Mouse (Mus musculus) thymus, postnatal 4 days (tissue): ENCODE data around the gene Kdr.
"Not testable (repeated sequence)": the region's sequence is repeated elsewhere in the genome, so short reads cannot be mapped to it uniquely, and the experiment has no call there.

ENCODE experiments used
- DNase-seq: peaks from one replicate; pipeline ENCODE4 v3.0.0; 2021

Kdr gene

DNA sequence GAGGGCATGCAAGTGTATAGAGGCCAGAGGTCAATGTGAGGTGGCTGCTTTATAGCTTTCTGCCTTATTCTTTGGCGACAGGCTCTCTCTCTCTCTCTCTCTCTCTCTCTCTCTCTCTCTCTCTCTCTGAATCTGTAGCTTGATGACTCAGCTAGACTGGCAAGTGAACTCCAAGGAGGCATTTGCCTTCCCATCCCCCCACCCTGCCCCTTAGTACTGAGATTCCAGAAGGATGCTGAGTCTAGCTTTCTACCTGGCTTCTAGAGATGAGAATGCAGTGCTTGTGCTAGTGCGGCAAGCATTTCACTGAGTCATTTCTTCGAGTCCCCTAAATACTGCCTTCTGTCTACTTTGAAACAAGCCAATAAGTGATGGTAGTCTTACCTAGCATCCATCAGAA is 21.7 kb downstream of the Kdr start:
- no peak for DNase-seq

DNA sequence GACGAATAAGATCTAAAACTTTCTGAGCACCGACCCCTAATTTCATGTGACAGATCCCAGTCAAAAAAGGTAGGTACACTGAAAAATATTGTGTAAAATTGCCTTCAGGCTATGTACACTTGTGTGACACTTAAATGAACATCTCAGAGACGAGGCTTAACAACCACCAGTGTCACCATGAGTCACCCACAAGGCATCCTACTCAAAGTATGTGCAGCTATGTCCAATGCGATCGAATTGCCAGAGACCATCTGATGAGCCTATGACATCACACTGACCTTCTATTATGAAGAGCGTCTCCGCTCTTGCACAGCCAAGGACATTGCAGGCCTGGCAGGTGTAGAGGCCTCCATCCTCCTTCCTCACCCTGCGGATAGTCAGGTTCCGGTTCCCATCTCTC is 22.4 kb downstream of the Kdr start:
- DNase-seq, result no peak

- no peak for DNase-seq
These were observed 23.4 kb downstream of the Kdr start for GRCm38 (mm10) chr5:75954778-75955330.

GRCm38 (mm10) chr5:75954218-75954617 is 24.0 kb downstream of the Kdr start:
- DNase-seq, result no peak

DNA sequence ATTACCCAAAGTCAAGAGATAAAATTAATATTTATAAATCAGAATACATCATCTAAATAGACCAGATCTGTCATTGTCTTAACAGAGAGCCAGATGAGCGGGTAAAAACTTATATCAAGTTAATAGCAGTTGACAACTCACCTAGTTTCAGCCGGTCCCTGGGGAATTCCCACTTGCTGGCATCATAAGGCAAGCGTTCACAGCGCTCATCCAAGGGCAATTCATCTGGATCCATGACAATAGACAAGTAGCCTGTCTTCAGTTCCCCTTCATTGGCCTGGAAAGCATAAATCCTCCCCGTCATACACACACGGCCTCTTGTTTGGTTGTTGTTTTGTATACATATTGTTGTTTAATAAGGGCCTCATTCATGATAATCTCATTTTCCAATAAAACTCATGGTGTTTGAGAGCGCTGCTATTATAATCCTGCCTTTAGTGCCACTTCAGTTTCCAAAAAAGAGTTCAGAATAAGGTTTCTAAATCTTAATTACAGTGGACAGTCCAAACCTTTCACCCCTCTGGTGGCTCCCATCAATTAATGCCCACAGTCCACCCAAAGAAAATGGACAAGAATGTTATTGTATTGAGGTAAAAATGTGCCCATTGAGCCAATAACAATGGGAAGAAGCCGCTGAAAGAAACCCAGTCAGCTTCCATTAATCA is 26.0 kb downstream of the Kdr start:
- DNase-seq, result no peak

- no peak for DNase-seq
These were observed 27.4 kb downstream of the Kdr start for GRCm38 (mm10) chr5:75950866-75951265.

- no peak for DNase-seq
These were observed 32.9 kb downstream of the Kdr start for GRCm38 (mm10) chr5:75945394-75945793.

DNA sequence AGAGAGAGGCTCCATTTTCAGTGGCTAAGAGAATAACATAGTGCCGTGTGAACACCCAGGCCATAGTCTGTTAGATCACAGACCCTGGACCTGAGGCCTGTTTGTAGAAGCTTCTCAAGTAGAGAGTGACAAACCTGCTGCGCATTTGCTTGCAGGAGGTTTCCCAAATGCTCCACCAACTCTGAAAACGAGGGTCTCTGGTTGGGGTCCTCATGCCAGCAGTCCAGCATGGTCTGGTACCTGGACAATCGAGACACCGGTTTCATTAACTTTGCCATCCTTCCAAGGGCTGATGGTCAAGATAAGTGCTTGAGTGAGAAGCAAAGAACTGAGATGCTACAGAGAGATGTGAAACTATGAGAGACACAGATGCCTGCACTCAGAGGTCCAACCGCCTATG is 35.0 kb downstream of the Kdr start:
- DNase-seq, result no peak

DNA sequence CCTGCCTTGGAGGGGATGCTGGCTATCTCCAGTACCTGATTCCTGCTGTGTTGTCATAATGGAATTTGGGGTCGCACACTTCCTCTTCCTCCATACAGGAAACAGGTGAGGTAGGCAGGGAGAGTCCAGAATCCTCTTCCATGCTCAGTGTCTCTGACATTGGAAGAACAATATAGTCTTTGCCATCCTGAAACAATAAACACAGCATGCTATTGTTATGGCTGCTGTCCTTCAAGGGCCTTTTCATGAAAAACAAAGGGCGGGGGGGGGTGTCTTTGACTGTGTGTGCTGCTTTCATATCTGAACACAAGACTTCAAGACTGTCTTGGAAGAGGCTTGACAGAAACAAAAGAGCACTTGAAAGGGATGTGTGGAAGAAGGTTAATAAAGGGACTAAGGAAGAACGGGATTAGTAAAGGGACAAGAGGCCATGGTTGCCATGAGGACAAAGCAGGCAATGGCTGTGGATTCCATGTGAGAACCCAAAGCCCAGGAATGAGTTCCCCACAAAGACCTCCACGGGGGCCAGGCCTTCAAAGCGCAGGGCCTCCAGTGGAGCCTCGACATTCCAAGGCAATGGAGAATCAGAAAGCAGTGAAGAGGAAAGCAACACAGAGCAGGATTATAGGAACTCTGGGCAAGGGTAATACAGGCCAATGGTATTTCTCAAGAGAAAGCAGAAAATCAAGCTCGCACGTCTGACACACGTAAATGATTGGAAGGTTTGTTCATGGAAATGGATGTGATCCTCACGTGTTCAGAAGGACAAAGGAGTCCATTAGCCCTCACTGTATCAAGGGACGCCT is 36.3 kb downstream of the Kdr start:
- no peak for DNase-seq

DNA sequence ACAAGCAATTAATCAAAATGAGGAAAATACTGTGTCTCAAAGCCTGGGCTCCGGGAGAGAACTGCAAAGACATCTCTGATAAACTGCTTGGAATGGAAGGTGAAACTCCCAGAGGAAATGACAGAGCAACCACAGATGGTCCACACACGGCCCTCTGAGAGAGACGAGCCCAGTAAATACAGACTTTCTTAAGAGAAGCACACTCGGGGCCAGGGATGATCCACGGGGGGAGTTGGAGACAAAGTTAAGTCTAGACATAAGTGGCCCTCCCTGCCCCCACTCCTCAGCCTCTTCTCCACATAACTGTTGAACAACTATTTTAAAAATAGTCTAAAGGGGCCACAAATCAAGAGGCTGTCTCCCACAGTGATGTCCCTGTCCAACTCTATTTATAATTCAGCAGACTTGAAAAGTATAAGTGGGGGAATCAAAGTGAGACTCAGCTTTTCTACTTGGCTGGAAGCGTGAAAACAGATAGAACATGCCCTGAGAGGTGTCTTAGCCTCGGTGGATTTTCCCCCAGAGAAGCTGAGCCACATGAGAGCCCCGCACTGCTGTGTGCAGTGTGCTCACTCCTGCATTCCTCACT is 39.0 kb downstream of the Kdr start:
- no peak for DNase-seq

DNA sequence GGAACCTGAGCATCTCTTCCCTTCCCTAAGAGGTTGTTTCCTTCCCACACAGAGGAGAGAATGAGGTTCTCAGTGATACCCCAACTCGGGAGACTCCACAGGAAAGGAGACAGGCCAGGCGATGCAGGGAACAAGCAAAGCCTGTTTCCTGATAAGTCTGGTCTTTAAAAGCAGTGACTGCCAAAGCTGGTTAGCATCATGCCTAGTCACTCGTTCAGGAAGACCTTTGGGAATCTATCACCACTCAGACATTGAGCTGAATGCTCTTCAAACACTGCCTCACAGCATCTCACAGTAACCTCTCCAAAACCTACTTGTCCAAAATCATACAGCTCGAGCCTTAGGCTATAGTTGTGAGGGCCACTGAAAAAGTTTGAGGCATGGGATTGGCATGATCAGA is 40.2 kb downstream of the Kdr start:
- no peak for DNase-seq

DNA sequence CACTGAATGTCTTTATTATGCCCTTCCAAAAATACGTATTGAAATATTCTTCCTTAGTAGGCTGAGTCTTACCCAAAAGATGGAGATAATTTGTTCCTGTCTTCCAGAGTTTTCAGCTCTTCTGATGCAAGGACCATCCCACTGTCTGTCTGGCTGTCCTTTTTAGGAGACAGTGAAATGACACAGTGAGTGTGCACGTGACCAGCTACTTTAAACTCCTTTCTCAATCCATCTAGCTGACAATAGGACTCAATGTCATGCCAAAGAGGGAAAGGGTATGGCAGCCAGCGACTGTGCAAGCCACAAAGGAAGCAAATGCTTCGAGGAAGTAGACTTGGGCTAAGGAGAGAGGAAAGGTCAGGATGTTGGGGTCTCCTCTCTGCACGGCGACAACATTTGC is 42.0 kb downstream of the Kdr start:
- no peak for DNase-seq

GRCm38 (mm10) chr5:75935225-75935624 is 43.0 kb downstream of the Kdr start:
- no peak for DNase-seq

GRCm38 (mm10) chr5:75934201-75934600 is 44.1 kb downstream of the Kdr start:
- peak; percentile 34 for DNase-seq

- DNase-seq, result peak; percentile 41
These were observed 44.7 kb downstream of the Kdr start for GRCm38 (mm10) chr5:75933521-75934044.

GRCm38 (mm10) chr5:75931458-75931857 is 46.8 kb downstream of the Kdr start:
- DNase-seq, result not testable (repeated sequence)

- DNase-seq, result no peak
These were observed 48.3 kb downstream of the Kdr start for GRCm38 (mm10) chr5:75929960-75930359.

- no peak for DNase-seq
These were observed 55.6 kb downstream of the Kdr start for GRCm38 (mm10) chr5:75922677-75923076.

- no peak for DNase-seq
These were observed 56.4 kb downstream of the Kdr start for GRCm38 (mm10) chr5:75921730-75922387.

- DNase-seq, result no peak
These were observed 58.7 kb downstream of the Kdr start for GRCm38 (mm10) chr5:75919601-75920000.

GRCm38 (mm10) chr5:75918139-75918538 is 60.1 kb downstream of the Kdr start:
- DNase-seq, result no peak

DNA sequence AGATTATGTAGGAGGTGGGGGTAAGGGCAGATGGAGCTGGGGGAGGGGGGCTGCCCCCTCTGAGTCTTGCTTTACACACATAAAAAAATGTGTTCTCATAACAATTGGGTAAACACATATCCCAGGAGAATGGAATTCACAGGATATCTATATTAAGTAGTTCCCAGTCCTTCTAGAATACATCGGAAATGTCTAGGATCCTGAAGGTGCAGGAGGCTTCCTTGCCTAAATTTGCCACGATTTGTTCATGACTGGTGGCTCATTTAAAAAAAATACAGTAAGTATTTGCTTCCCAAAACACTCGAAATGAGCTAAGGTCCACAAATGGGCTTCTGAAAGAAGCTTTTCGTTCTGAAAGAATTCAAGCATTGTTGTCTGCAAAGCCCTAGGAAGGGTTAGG is 61.0 kb downstream of the Kdr start:
- DNase-seq, result no peak

GRCm38 (mm10) chr5:75906102-75906501 is 72.2 kb downstream of the Kdr start:
- no peak for DNase-seq
